Mouse (Mus musculus) liver, adult (tissue): ENCODE measurements at regions not wholly inside any gene's neighbourhood (a gene's known extent, or its start where the extent isn't known, plus 50 kb on each side); places are given as distances from the start of the nearest gene placed in this dataset.

Experiments used
- GATA4 ChIP-seq: IDR thresholded peaks from 2 replicates; pipeline ENCODE4 v1.6.1; 2014; ENCODE audit warnings: mild to moderate bottlenecking, low read length; ENCODE audit not compliant: insufficient replicate concordance

- TF ChIP-seq GATA4, result no peak
Measured at GRCm38 (mm10) chr14:105644428-105644827, 252.2 kb downstream of the Spry2 start.

GRCm38 (mm10) chr14:105643285-105643957 is 253.2 kb downstream of the Spry2 start:
- TF ChIP-seq GATA4, result no peak

DNA sequence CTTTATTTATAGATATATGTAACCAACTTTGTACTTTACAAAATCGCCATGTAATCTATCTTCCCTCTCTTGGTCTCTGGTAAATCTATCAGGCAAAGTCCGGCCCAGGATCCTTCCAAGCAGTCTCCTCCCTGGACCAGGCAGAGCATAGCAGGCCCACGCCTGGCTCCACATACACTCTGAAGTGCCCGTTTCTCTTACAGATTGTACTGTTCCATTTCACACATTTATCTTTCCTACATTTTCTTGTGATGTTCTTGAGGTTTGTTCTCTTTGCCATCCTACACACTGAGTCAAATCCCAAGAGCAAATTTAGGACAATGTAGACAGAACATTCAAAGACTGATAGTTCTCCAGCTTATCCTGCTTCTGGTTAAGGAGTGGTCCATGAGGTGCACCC is 264.3 kb downstream of the Spry2 start:
- no peak for TF ChIP-seq GATA4

DNA sequence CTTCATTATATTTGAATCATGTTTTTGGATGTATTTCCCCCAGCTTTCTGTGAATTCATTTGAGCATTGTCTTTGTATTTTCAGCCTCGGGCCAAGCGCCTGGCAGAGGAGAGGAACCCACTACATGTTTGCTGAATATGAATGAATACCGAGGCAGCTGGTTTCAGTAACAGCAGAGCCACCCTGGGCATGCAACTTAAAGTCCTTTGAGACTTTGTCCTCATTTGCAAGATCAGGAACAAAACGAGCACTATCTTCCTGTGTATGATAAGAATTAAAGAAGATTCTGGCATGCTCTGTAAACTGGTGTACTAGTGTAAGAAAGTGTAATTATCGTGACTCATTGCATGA is 265.0 kb downstream of the Spry2 start:
- no peak for TF ChIP-seq GATA4

DNA sequence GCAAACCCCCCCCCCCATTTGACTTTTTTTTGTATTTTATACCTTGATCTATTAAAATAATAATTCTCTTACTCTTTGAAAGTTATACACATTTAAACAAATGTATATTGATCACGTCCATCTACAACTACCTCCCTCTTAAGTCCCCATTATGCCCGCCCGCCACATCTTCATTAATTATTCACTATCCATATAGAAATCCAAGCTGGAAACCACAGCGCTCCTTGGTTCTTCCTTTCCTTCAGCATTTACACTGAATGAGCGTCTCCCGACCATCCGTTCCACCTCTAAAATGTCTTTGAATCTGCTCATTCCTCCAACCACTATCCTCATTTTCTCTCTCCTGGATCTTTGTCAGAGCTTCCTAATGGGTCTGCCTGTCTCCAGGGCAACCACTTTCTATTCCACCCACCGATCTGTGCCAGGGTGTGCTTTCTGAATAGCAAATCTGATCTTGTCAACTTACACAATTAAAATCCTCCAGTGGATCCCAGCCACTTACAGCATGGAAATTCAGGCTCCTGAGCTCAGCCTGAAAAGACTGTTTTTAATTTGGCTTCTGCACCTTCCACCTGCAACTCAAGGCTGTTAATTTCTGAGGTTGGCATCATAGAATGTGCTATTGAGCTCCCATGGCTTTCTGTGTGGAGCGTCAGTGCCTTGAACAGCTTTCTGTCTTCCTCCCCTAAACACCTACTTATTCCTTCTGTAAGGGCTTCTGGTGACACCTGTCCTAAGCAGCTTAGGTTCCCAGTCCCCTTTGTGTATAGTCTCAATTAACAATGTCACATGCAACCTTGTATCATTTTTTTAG is 265.5 kb downstream of the Spry2 start:
- no peak for TF ChIP-seq GATA4

DNA sequence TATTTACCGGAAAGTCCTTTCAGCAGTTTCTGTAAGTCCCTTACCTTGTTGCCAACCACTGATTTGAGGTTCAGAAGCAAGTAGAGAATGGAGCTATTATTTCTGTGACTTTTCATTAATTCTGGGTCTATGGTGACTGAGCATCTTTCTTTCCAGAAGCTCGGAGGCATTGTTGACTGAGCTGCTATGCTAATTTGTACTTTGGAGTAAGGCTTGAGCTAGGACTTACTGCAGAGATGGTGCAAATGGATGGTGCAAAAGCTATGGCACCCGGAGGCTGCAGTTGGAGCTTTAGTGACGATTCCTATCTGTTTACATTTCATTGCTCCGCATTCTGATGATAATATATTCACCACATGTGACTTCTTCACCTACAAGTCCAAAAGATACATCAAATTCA is 266.2 kb downstream of the Spry2 start:
- no peak for TF ChIP-seq GATA4

DNA sequence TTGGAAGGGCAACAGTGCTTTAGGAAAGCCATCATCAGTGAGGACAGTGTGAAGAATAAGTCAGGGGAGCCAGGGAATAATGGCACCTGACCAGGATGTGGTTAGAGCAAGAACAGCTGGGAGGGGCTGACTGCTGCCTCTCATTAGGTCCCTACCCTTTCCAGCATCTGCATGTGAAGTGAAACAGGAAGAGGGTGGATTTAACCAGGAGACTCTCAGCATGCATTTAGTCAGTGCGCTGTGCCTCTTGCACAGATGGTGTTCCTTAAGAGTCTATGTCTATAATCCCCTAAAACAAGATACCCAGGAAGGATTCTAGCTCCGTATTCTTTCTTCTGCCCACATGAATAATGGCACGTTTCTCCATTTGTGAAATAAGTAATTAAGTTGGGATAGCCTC is 267.9 kb downstream of the Spry2 start:
- no peak for TF ChIP-seq GATA4

DNA sequence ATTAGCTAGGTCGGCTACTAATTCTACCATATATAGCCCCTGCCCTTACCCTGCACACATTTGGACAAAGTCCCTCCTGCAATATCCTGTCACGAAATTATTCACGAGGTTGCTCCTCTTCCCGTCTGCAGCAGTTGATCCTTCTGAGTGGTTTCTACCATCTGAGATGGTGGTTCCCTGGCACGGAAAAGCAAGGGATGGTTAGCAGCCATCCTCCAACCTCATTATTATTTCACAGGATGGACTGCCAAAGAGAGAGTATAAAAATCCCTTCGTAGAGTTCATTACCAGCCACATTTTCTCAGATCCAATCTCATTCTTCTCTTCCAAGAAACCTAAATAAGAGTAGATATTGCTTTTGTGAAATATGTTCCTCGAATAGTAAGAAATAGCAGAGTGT is 272.2 kb downstream of the Spry2 start:
- TF ChIP-seq GATA4, result no peak

DNA sequence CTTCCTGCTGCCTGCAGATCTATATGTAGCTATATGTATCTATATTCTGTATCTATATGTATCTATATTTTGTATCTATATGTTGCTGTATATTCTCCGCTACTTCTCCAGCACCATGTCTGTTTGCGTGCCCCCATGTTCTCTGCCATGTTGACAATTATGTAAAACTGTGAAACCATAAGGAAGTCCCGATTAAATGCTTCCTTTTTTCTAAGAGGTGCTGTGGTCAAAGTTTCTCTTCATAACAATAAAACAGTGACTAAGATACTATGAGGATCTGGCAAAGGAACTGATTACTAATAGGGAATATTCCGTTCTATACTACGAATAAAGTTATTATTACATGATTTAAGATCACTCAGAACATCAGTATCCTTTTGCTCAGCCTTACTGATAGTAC is 274.5 kb downstream of the Spry2 start:
- no peak for TF ChIP-seq GATA4

GRCm38 (mm10) chr14:105621124-105621523 is 275.5 kb downstream of the Spry2 start:
- no peak for TF ChIP-seq GATA4

GRCm38 (mm10) chr14:105619449-105619848 is 277.2 kb downstream of the Spry2 start:
- no peak for TF ChIP-seq GATA4

- TF ChIP-seq GATA4, result no peak
Measured at GRCm38 (mm10) chr14:105615766-105616165, 280.9 kb downstream of the Spry2 start.

DNA sequence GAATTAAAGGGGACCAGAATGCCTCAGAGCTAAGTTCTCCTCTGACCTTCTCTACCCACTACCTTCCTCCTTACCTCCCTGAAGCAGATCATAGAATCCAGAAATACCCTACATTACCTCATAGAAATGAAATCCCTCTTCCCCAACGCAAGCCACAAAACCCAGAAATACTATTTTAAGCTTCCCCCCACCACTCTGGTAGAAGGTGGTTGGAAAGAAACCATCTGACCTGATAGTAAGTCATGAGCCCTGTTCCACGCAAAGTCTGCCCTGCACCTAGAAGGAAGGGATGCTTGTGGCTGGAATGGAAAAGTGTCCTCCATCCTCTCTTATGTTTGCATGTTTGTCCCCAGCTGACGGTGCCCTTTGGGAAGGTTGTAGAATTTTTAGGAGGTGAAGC is 283.8 kb downstream of the Spry2 start:
- TF ChIP-seq GATA4, result no peak

DNA sequence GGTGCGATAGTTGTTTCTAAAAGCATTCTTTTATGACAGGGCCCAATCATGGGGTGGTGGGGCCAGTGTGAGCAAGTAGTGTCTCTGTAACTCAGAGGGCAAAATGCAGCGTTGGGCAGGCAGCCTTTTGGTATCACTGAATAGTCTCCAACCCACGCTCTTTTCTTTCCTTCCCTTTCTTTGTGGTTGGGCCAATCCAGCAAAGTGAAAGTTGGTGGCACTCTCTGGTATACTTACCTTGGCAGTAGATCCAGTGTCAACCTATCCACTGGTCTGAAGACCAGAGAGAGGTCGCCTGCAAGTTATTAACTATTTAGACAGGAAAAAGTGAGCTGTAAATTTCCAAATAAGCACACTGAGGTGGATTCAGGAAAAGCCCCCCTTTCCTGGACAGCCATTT is 287.8 kb downstream of the Spry2 start:
- TF ChIP-seq GATA4, result no peak

DNA sequence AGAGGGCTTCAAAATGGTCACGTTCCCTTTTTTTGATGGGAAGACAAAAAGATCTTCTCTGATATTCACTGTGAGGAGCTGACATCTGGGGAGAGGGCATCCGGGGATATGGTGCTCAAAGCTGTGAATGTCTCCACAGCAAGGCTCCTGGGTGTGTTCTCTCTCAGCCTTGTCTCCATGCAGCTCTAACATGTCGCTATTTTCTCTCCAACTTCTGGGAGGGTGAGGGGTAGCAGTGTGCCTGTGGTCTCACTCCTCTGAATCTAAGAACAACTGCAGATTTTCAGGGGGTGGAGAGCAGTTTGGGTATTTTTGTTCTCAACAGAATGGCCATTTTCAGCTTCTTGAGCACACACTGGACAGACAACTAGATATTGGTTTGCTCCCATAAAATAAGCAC is 290.1 kb downstream of the Spry2 start:
- no peak for TF ChIP-seq GATA4

- no peak for TF ChIP-seq GATA4
Measured at GRCm38 (mm10) chr14:105604451-105604850, 292.2 kb downstream of the Spry2 start.

DNA sequence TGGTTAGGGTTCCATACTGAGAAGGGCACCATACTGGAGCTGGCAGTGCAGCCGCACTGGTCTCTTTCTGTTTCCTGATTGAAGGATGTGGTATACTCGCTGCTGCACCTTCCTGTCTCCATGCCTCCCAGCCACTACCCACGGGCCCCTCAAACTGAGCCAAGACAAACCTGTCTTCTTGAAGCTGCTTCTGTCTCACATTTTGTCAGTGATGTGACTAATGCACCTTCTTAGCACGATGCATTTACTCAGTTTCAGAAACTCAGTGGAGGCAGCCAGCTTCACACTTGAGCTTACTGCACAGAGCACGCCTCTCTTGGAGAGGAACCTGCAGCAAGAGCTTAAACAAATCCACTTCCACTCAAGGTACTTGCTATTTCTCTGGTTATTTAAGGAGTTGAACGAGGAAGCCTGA is 293.6 kb downstream of the Spry2 start:
- TF ChIP-seq GATA4, result no peak
